Mouse (Mus musculus) cerebellum, adult 11 months (tissue): ENCODE measurements around the gene Chd5.

ENCODE experiments used
- DNase-seq: peaks from one replicate; pipeline ENCODE4 v3.0.0; 2022

Gene Chd5

GRCm38 (mm10) chr4:152355672-152356071, 17.2 kb downstream of the Chd5 start:
- no peak for DNase-seq

- DNase-seq: no peak
Observed at GRCm38 (mm10) chr4:152359700-152360099, 21.2 kb downstream of the Chd5 start.

GRCm38 (mm10) chr4:152360855-152361254, 22.4 kb downstream of the Chd5 start:
- DNase-seq: no peak

- no peak for DNase-seq
Observed at GRCm38 (mm10) chr4:152362180-152362579, 23.7 kb downstream of the Chd5 start.

- DNase-seq: no peak
Observed at GRCm38 (mm10) chr4:152365228-152365627, 26.8 kb downstream of the Chd5 start.

GRCm38 (mm10) chr4:152382528-152383252, 44.2 kb downstream of the Chd5 start:
- DNase-seq: no peak

- no peak for DNase-seq
Observed at GRCm38 (mm10) chr4:152385644-152386043, 47.2 kb downstream of the Chd5 start.

GRCm38 (mm10) chr4:152392192-152392591, 53.7 kb downstream of the Chd5 start:
- DNase-seq: peak; percentile 69

- DNase-seq: no peak
Observed at GRCm38 (mm10) chr4:152392627-152393026, 54.2 kb downstream of the Chd5 start.

GRCm38 (mm10) chr4:152398926-152399325, 60.5 kb downstream of the Chd5 start:
- peak; percentile 70 for DNase-seq

- no peak for DNase-seq
Observed at GRCm38 (mm10) chr4:152405143-152405542, 66.7 kb downstream of the Chd5 start.

GRCm38 (mm10) chr4:152405671-152406201, 67.3 kb downstream of the Chd5 start:
- DNase-seq: no peak

- no peak for DNase-seq
Observed at GRCm38 (mm10) chr4:152406531-152406930, 68.1 kb downstream of the Chd5 start.

- DNase-seq: no peak
Observed at GRCm38 (mm10) chr4:152410961-152411360, 72.5 kb downstream of the Chd5 start.

GRCm38 (mm10) chr4:152412524-152413080, 74.2 kb downstream of the Chd5 start:
- DNase-seq: no peak

- no peak for DNase-seq
Observed at GRCm38 (mm10) chr4:152418229-152419060, 80.0 kb downstream of the Chd5 start.

GRCm38 (mm10) chr4:152423576-152423975, 85.1 kb downstream of the Chd5 start:
- no peak for DNase-seq

GRCm38 (mm10) chr4:152424341-152424740, 85.9 kb downstream of the Chd5 start:
- DNase-seq: no peak

- DNase-seq: no peak
Observed at GRCm38 (mm10) chr4:152424922-152425321, 86.5 kb downstream of the Chd5 start.

GRCm38 (mm10) chr4:152428259-152428658, 89.8 kb downstream of the Chd5 start:
- DNase-seq: no peak

GRCm38 (mm10) chr4:152432308-152432707, 93.9 kb downstream of the Chd5 start:
- peak; percentile 27 for DNase-seq

- peak; percentile 88 for DNase-seq
Observed at GRCm38 (mm10) chr4:152434836-152435235, 96.4 kb downstream of the Chd5 start.

GRCm38 (mm10) chr4:152435255-152435654, 96.8 kb downstream of the Chd5 start:
- peak; percentile 80 for DNase-seq
